Mouse (Mus musculus) E14TG2a.4 (cell line): ENCODE measurements around the gene Snx19.

Experiments used
- CTCF ChIP-seq: conservative IDR thresholded peaks from 2 replicates; pipeline ENCODE4 v1.5.1; 2014; ENCODE audit warnings: low read length
- NANOG ChIP-seq: IDR thresholded peaks from 2 replicates; pipeline ENCODE4 v1.6.1; 2014; ENCODE audit warnings: borderline replicate concordance, low read length, mixed read lengths
- POU5F1 ChIP-seq: IDR thresholded peaks from 2 replicates; pipeline ENCODE4 v1.6.1; 2014; ENCODE audit warnings: low read length, borderline replicate concordance

GRCm38 (mm10) chr9:30480043-30480442 lies 53.1 kb downstream of the Snx19 start:
- no peak for TF ChIP-seq CTCF
- no peak for TF ChIP-seq NANOG
- TF ChIP-seq POU5F1, result no peak
